Mouse (Mus musculus): ENCODE results near the gene Itprid2.

DNA sequence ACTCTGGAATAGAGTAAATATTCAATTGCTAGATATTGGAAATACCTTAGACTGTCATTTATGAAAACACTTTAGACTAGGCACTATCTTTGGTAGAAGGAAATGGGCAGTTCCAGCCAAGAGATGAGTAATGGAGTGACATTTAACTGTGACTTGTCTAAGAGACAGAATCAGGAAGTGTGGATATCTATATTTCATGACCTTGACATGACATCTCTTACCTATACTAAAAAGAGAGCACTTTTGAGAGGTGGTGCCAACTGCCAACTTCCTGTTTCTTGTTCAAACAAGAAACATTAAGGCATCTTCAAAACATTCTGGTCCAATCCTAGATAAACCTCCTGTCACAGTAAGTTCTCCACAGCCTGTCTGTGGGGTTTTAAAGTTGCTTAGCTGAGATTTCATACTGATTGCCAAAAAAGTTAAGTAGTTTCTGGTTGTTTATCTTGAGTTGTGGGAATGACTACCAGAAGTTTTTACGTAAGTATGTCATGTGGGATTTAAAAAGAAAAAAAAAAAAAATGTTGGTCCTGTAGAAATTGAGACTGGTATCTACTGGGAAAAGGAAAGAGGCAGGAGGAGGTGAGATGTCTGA lies 42.6 kb downstream of the Itprid2 start:
- TF ChIP-seq CTCF (IDR thresholded peaks at IDR 0.05; ENCODE audit: borderline replicate concordance, insufficient read depth, low read length) = no peak
- no peak for TF ChIP-seq POLR2A (IDR thresholded peaks at IDR 0.05; ENCODE audit: low read depth, low read length)
